Mouse (Mus musculus) frontal cortex, postnatal 36 days (tissue): ENCODE data around the gene Olfr1450.
"Not testable (repeated sequence)": the region's sequence is repeated elsewhere in the genome, so short reads cannot be mapped to it uniquely, and the experiment has no call there.

Source experiments
- DNase-seq, 2 experiments: peaks; one replicate each; pipeline ENCODE4 v3.0.0; 2022; ENCODE audit warnings: low spot score in 2 of 2

Olfr1450 gene

GRCm38 (mm10) chr19:12949958-12950357 lies at the start of gene Olfr1450:
Gene Olfr1450, plus strand, starts transcription at chr19:12950258.
- DNase-seq: no peak

- DNase-seq: no peak
Measured at GRCm38 (mm10) chr19:12903643-12904042, 46.4 kb upstream of the Olfr1450 start, which contains the start of gene Olfr1447. Gene Olfr1447, minus strand, starts transcription at chr19:12903743.

- no peak for DNase-seq
Measured at GRCm38 (mm10) chr19:12924319-12924718, 25.7 kb upstream of the Olfr1450 start, which contains the start of gene Olfr1448. Gene Olfr1448, minus strand, starts transcription at chr19:12924419.

GRCm38 (mm10) chr19:12930540-12930939 lies 19.5 kb upstream of the Olfr1450 start, which contains the start of gene Olfr1449:
Gene Olfr1449, plus strand, starts transcription at chr19:12930840.
- no peak for DNase-seq

- not testable (repeated sequence) for DNase-seq
Measured at GRCm38 (mm10) chr19:12970082-12970481, 20.0 kb downstream of the Olfr1450 start.

GRCm38 (mm10) chr19:12992316-12992715 lies 42.3 kb downstream of the Olfr1450 start:
- not testable (repeated sequence) for DNase-seq

GRCm38 (mm10) chr19:12994714-12995113 lies 44.7 kb downstream of the Olfr1450 start, which contains the start of gene Olfr1451:
Gene Olfr1451, plus strand, starts transcription at chr19:12995014.
- no peak for DNase-seq
